Mouse (Mus musculus): ENCODE data around the gene Gm20388. TPM values are rescaled to one million over a fixed set of nuclear protein-coding genes. Genes with fewer than 3 reads are reported as not detected.

Gm20388 gene
- polyA plus RNA-seq, 1 experiment from 2014 or later, result 47.1 TPM

DNA sequence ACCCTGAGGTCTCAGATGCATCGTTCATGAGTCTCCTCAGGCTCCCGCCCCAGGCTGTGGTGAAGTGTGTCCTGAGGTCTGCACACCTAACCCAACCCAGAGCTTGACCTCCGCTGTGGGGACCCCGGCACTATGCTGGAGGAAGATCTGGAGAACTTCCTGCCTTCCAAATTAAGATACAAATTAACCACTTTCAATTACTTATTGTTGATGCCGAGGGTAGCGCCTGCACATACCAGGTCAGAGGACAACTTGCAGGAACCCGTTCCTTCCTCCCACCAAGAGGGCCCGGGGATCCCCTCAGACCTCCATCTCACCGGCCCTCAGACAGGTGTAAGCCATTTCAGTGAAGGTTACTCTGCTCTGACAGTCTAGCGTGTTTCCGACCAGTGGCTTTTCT, 1796.3 kb downstream of the Gm20388 start:
- WGBS (ENCODE audit: missing documents), result 80% methylated on average over 11 of the region's 11 CpGs
- no peaks in the 10 kb centered on the region for H3K79me2 ChIP-seq (ENCODE audit: inconsistent target)
- no peak overlapping the region for H3K4me3 ChIP-seq (ENCODE audit: inconsistent target)
- no peak overlapping the region for H3K27ac ChIP-seq
- H3K36me3 ChIP-seq (ENCODE audit: inconsistent target), result no peaks in the 10 kb centered on the region

DNA sequence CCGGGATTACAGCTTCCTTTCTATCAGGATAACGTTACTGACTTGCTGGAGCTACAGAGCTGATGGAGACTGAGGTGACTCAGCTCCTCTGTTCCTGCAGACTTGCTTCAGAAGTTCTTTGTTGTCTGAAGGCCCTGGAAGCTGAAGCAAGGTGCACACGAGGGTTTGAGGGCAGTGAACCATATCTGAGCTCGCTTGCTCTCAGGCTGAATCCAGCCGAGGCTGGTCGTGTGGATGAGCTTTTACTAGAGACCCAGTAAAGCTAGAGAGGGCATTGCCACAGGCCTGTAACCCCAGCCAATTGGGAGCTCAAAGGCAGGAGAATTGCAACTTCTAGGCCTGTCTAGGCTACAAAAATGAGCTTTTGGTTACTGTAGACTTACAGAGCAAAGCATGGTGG, 1797.8 kb downstream of the Gm20388 start:
- 70% methylated on average over 6 of the region's 6 CpGs for WGBS (ENCODE audit: missing documents)

DNA sequence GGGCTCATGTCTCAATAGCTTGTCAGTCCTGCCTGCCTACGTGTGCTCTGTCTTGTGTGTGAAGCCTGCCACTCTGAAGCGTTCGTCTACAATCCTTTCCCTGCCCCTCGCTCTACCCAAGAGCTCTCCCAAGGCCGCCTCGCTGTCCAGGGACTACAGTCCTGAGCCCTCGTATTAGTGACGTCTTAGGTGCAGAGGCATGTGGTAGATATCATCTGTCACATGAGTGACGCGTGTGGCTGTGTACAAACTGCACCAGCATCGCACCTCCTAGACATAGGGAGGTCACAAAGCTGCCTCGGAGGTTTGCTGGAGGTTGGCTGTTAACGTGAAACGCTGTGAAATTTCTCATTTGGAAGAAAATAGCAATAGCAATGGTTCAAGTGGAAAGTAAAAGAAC, 1806.9 kb downstream of the Gm20388 start:
- no peak overlapping the region for H3K4me3 ChIP-seq (ENCODE audit: inconsistent target)
- no peaks in the 10 kb centered on the region for H3K79me2 ChIP-seq (ENCODE audit: inconsistent target)
- H3K27ac ChIP-seq, result no peak overlapping the region
- WGBS (ENCODE audit: missing documents), result 57% methylated on average over 14 of the region's 14 CpGs
- H3K36me3 ChIP-seq (ENCODE audit: inconsistent target), result no peaks in the 10 kb centered on the region

More for the DNA sequence above, 1797.8 kb downstream of the Gm20388 start:
- Histone ChIP-seq H3K27ac (no peak overlapping the region), H3K4me3 (ENCODE audit: inconsistent target) (no peak overlapping the region), H3K79me2 (ENCODE audit: inconsistent target) (no peaks in the 10 kb centered on the region), H3K36me3 (ENCODE audit: inconsistent target) (no peaks in the 10 kb centered on the region)

DNA sequence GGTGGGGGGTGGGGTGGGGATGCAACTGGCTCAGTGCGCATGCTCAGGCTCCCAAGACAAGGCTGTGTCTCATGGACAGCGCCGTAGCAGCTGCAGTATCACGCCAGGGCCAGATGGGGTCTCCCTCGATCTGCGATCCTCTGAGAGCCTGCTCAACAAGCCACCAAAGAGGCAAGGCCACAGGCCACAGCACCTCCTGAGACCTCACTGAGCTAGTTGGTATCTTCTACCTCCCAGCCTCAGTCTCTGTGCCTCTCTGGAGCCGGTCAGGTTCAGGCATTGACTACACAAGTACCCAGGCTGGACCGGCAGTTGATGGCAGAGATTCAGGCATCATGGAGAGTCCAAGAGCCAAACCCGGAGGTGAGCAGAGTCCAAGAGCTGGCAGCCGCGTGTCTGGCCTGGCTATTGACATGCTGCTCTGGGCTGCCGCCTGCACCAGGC, 1807.4 kb downstream of the Gm20388 start:
- Histone ChIP-seq H3K27ac (no peak overlapping the region), H3K4me3 (ENCODE audit: inconsistent target) (no peak overlapping the region), H3K36me3 (ENCODE audit: inconsistent target) (no peaks in the 10 kb centered on the region), H3K79me2 (ENCODE audit: inconsistent target) (no peaks in the 10 kb centered on the region)
- WGBS (ENCODE audit: missing documents), result 33% methylated on average over 12 of the region's 12 CpGs

DNA sequence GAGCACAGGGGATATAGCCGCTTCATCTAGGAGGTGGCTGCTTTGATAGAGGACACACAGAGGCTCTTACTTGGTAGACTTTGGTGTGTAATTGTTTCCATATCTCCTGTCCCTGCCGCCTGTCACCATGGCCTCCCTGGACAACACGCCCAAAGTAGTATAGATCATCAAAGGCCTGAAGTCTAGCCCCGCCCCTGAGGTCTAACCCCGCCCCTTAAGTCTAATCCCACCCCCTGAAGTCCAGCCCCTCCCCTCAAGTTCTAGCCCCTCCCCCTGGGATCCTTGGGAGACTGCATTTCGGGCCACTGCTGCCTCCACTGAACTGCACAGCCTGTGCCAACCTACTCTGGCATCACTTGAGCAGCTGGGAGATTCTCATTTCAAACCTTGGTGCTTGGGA, 1808.3 kb downstream of the Gm20388 start:
- WGBS (ENCODE audit: missing documents), result 71% methylated on average over 5 of the region's 6 CpGs
- no peak overlapping the region for H3K27ac ChIP-seq
- H3K36me3 ChIP-seq (ENCODE audit: inconsistent target), result no peaks in the 10 kb centered on the region
- H3K79me2 ChIP-seq (ENCODE audit: inconsistent target), result no peaks in the 10 kb centered on the region
- no peak overlapping the region for H3K4me3 ChIP-seq (ENCODE audit: inconsistent target)

DNA sequence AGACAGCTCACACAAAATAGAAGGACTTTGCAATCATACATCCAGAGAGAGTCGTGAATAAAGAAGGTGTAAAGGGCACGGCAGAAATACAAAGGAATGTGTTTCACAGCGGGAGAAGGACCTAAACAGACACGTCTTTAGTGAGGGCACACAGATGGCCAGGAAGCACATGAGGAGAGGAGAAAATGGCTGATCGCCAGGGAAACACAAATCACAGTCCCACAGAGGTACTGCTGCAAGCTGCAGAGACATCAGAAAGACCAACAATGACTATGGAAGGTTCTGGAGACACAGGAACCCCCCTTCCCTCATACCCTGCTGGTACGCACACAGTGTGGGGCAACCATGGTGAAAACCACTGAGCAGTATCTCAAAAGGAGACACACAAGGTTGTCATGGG, 1810.4 kb downstream of the Gm20388 start:
- WGBS (ENCODE audit: missing documents), result 66% methylated on average over 6 of the region's 6 CpGs
- Histone ChIP-seq H3K27ac (no peak overlapping the region), H3K4me3 (ENCODE audit: inconsistent target) (no peak overlapping the region), H3K79me2 (ENCODE audit: inconsistent target) (no peaks in the 10 kb centered on the region), H3K36me3 (ENCODE audit: inconsistent target) (no peaks in the 10 kb centered on the region)

DNA sequence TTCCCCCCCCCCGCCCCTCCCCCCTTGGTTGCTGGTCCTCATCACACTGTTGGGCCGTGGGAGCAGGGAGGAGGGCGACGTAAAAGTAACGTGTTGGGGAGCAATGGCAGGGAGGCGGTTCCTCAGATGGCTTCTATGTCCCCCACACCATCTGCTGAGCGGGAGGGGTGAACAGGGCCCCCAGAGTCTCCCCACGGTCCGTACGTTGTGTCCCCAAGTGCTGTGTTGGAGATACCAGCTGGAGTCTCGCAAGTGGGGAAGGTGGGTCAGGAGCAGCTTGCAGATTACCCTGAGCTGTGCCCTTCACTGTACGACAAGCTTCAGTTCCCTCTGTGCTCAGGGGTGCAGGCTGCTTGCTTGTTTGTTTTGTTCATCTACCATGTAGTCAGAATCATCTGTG, 1813.2 kb downstream of the Gm20388 start:
- WGBS (ENCODE audit: missing documents), result 79% methylated on average over 12 of the region's 12 CpGs
- Histone ChIP-seq H3K27ac (no peak overlapping the region), H3K79me2 (ENCODE audit: inconsistent target) (no peaks in the 10 kb centered on the region), H3K36me3 (ENCODE audit: inconsistent target) (no peaks in the 10 kb centered on the region), H3K4me3 (ENCODE audit: inconsistent target) (no peak overlapping the region)

DNA sequence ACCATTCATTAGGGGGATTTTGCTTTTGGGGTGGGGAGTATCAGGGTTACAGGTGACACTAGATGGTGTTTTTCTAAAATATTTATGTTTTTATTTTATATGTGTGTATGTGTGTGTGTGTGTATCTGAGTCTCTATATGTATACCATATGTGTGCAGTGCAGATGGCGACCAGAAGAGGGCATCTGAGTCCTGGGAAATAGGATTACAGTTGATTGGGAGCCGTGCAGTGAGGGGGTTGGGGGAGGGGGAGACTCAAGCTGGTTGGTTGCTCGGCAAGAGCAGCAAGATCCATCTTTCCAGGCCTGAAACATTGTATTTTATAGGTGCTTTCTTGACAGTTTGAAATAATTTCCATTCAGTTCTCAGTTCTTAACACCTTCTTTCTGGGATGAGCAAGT, 1816.5 kb downstream of the Gm20388 start:
- no peak overlapping the region for H3K27ac ChIP-seq
- WGBS (ENCODE audit: missing documents), result 77% methylated on average over 3 of the region's 3 CpGs
- H3K79me2 ChIP-seq (ENCODE audit: inconsistent target), result no peaks in the 10 kb centered on the region
- no peak overlapping the region for H3K4me3 ChIP-seq (ENCODE audit: inconsistent target)
- H3K36me3 ChIP-seq (ENCODE audit: inconsistent target), result no peaks in the 10 kb centered on the region

DNA sequence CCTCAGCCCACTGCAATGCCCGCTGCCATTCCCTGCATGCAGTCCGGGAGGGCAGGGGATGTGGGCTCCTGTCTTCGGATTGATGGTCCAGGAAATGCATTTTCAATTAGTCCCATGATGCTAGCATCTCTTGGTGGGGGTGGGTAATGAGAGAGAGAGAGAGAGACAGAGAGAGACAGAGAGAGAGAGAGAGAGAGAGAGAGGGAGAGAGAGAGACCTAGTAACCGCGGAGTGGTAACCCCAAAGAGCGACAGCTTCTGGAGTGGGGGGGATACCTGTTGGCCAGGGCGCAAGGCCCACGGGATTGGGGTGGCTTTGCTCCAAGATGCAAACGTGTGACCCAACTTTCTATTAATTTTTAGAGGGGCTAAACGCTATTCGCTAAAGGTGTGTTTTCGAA, 1818.7 kb downstream of the Gm20388 start, which contains the start of gene Jph3:
Gene Jph3 (plus strand): TSS at position 301 of the 400 bp plus-strand sequence.
- WGBS (ENCODE audit: missing documents), result 13% methylated on average over 9 of the region's 12 CpGs
- no peak within 1 kb of the TSS for H3K4me3 ChIP-seq (ENCODE audit: inconsistent target)
- no peaks in the 10 kb centered on the region for H3K79me2 ChIP-seq (ENCODE audit: inconsistent target)
- no peaks in the 10 kb centered on the region for H3K36me3 ChIP-seq (ENCODE audit: inconsistent target)
- H3K27ac ChIP-seq, result no peak within 1 kb of the TSS

DNA sequence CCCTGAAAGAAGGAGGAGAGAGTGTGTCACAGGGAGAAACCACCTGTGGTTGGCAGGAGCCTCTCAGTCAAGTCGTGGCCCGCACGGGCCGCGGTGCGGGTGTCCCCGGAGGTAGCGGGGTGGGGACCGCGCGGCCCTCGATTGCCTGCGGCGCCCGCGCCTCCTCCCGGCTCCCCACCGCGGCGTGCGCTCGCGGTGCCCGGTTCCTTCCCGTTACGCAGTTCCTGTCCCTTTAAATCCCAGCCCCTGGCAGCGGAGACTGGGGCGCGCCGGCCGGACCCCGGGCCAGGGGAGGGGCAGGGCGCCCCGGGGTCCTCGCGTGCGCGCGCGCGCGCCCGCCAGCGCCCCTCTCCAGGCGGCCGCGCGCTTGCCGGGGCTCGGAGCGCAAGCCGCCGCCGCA, 1819.1 kb downstream of the Gm20388 start:
- Histone ChIP-seq H3K79me2 (ENCODE audit: inconsistent target) (no peaks in the 10 kb centered on the region), H3K36me3 (ENCODE audit: inconsistent target) (no peaks in the 10 kb centered on the region), H3K4me3 (ENCODE audit: inconsistent target) (no peak overlapping the region), H3K27ac (no peak overlapping the region)
- WGBS (ENCODE audit: missing documents), result 1% methylated on average over 40 of the region's 54 CpGs

DNA sequence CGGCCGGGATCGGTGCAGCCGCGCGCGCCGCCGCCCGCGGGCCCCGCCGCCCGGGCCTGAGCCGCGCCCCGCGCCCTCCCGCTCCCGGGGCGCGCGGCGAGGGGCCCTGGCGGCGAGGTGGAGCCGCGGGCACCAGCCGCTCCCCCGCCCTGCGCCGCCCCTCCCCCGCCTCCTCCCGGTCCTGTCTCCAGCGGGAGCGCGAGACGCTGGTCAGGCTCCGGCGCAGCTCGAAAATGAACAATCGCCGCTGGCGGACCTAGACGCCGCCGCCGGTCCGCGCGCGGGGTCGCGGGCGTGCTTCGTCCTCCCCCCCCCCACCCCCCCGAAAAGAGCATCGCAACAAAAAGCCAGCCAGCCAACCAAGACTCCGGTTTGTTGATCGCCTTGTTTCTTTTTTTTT, 1819.5 kb downstream of the Gm20388 start:
- Histone ChIP-seq H3K4me3 (ENCODE audit: inconsistent target) (no peak overlapping the region), H3K36me3 (ENCODE audit: inconsistent target) (no peaks in the 10 kb centered on the region), H3K79me2 (ENCODE audit: inconsistent target) (no peaks in the 10 kb centered on the region), H3K27ac (no peak overlapping the region)
- WGBS (ENCODE audit: missing documents), result under 1% methylated on average over 27 of the region's 60 CpGs

DNA sequence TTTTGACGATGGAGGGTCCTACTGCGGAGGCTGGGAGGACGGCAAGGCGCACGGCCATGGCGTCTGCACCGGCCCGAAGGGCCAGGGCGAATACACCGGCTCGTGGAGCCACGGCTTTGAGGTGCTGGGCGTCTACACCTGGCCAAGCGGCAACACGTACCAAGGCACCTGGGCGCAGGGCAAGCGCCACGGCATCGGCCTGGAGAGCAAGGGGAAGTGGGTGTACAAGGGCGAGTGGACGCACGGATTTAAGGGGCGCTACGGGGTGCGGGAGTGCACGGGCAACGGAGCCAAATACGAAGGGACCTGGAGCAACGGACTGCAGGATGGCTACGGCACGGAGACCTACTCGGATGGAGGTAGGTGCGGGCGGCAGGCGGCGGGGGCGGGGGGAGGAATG, 1820.0 kb downstream of the Gm20388 start:
- WGBS (ENCODE audit: missing documents), result 5% methylated on average over 36 of the region's 37 CpGs

DNA sequence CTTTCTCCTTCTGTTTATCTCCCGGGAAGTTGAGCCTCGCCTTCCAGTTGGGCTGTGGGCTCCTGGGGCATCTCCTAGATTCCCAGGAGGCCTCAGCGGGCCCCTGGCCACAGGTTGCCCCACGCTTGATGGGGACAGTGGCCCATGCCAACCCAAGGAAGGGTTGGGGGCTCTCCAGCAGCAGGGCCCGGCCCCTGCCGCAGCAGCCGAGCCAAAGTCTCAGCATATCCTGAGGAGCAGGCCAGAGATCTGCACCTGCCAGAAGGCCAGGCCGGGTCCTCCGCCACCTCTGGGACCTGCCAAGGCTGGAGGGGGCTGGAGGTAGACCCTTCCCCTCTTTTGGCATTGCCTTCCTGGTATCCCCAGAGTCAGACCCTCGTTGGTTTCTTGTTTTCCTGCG, 1820.4 kb downstream of the Gm20388 start:
- 17% methylated on average over 11 of the region's 11 CpGs for WGBS (ENCODE audit: missing documents)
- Histone ChIP-seq H3K36me3 (ENCODE audit: inconsistent target) (no peaks in the 10 kb centered on the region), H3K27ac (no peak overlapping the region)

More for the DNA sequence above, 1820.0 kb downstream of the Gm20388 start:
- no peaks in the 10 kb centered on the region for H3K79me2 ChIP-seq (ENCODE audit: inconsistent target)
- H3K4me3 ChIP-seq (ENCODE audit: inconsistent target), result no peak overlapping the region
- no peak overlapping the region for H3K27ac ChIP-seq
- no peaks in the 10 kb centered on the region for H3K36me3 ChIP-seq (ENCODE audit: inconsistent target)

DNA sequence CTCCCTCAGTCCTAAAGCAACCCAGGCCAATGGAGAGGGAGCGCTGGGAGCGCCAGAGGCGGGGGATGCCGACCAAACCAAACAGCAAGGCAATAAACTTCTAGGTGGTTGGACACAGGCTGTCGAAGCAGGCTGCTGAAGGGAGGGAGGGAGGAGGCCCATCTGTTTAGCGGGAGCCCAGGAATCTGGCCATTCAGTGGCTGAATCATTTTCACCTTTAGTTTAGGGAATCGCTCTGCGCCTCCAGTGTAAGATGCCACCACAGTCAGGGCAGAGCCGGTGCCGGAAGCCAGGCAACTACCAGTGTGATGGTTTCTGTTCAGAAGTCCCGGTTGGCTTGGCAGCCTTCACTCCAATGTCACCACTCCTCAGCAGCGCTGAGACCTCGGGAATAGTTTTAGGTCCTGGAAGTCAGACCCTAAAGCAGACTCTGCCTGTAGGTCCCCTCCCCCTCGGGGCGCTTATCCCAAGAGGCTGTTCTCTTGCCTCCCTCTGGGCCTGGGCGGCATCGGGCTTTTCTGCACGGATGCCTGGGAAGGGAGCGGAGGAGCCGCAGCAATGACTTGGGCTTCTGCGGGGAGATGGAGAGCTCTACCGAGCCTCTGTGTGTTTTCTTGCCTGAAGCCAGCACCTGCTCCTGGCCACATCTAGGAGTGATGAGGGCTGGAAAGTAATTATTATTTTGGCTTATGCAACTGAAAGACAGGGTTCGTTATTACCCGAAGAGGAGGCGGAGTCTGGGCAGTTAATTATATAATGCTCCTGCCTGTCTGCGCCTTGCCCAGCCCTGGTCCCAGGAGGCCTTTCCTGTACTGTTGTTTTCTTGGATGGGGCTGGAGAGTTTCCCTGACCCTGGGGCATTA, 1821.1 kb downstream of the Gm20388 start:
- no peak overlapping the region for H3K27ac ChIP-seq
- no peaks in the 10 kb centered on the region for H3K36me3 ChIP-seq (ENCODE audit: inconsistent target)
- H3K4me3 ChIP-seq (ENCODE audit: inconsistent target), result no peak overlapping the region
- 16% methylated on average over 26 of the region's 26 CpGs for whole genome bisulfite sequencing (ENCODE audit: missing documents)
- no peaks in the 10 kb centered on the region for H3K79me2 ChIP-seq (ENCODE audit: inconsistent target)

More for the DNA sequence above, 1820.4 kb downstream of the Gm20388 start:
- H3K79me2 ChIP-seq (ENCODE audit: inconsistent target), result no peaks in the 10 kb centered on the region
- no peak overlapping the region for H3K4me3 ChIP-seq (ENCODE audit: inconsistent target)

DNA sequence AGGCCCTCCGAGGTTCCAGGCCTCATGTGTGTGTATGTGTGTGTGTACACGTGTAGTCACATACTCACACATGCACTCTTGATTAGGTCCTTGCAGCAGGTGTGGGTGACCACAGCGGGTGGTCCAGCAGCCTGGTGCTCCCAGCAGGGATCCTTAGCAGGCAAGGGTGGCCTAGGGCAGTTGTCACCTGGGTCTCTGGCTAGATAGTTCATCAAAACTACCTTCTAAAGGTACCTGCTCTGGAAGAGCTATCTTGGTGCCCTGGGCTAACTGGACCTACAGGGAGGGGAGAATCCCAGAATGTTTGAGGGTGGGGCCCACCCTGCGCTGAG, 1821.7 kb downstream of the Gm20388 start:
- 74% methylated on average over 4 of the region's 4 CpGs for WGBS (ENCODE audit: missing documents)
- Histone ChIP-seq H3K4me3 (ENCODE audit: inconsistent target) (no peak overlapping the region), H3K79me2 (ENCODE audit: inconsistent target) (no peaks in the 10 kb centered on the region), H3K27ac (no peak overlapping the region), H3K36me3 (ENCODE audit: inconsistent target) (no peaks in the 10 kb centered on the region)

DNA sequence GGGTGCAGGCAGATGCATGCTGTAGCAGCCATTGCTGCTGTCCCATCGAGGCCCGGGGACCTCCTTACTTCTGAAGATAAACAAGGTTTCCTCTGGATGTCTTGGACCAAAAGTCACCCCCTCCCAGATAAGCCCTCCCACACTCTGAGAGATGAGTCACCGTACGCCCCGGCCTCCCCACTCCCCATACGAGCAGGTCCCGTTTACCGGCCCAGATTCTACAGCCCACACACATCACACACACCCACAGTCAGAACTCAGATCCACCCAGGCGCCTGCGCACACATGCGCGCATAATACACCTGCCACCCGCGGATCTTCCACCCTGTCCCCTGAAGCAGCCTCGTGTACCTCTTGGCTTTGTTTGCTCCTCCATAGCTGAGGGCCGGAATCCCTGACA, 1823.6 kb downstream of the Gm20388 start:
- no peaks in the 10 kb centered on the region for H3K36me3 ChIP-seq (ENCODE audit: inconsistent target)
- 91% methylated on average over 15 of the region's 16 CpGs for WGBS (ENCODE audit: missing documents)

More for the DNA sequence above, 1823.6 kb downstream of the Gm20388 start:
- H3K4me3 ChIP-seq (ENCODE audit: inconsistent target), result no peak overlapping the region
- no peak overlapping the region for H3K27ac ChIP-seq
- no peaks in the 10 kb centered on the region for H3K79me2 ChIP-seq (ENCODE audit: inconsistent target)

Measured in macrophage (primary cell).